Mouse (Mus musculus) thymus, adult 2 months (tissue): ENCODE measurements at regions not wholly inside any gene's neighbourhood (a gene's known extent, or its start where the extent isn't known, plus 50 kb on each side); places are given as distances from the start of the nearest gene placed in this dataset.

Experiments
- DNase-seq: peaks from one replicate; pipeline ENCODE4 v3.0.0; 2021
- H3K27ac ChIP-seq: fragments of 200-500 bp; 2 replicates; pipeline ENCODE4 v1.5.1; 2012; ENCODE audit warnings: low read length, control low read depth; ENCODE audit not compliant: control insufficient read depth, insufficient read depth
- H3K27me3 ChIP-seq: fragments of 200-500 bp; 2 replicates; pipeline ENCODE4 v1.6.1; 2012; ENCODE audit warnings: mild to moderate bottlenecking, low read length, moderate library complexity, mixed read lengths; ENCODE audit not compliant: control insufficient read depth, insufficient read depth
- H3K36me3 ChIP-seq: fragments of 200-500 bp; 2 replicates; pipeline ENCODE4 v1.6.1; 2012; ENCODE audit warnings: mild to moderate bottlenecking, low read length, moderate library complexity; ENCODE audit not compliant: control insufficient read depth, insufficient read depth
- H3K4me1 ChIP-seq: fragments of 200-500 bp; replicated peaks from 2 replicates; pipeline ENCODE4 v1.6.1; 2012; ENCODE audit warnings: low read length; ENCODE audit not compliant: control insufficient read depth, insufficient read depth
- H3K4me3 ChIP-seq: fragments of 200-500 bp; 2 replicates; pipeline ENCODE4 v1.5.1; 2012; ENCODE audit warnings: mild to moderate bottlenecking, low read length, control low read depth, moderate library complexity; ENCODE audit not compliant: control insufficient read depth, insufficient read depth
- CTCF ChIP-seq: fragments of 200-500 bp; IDR thresholded peaks from 2 replicates; pipeline ENCODE4 v1.5.1; 2012; ENCODE audit warnings: mild to moderate bottlenecking, control low read depth, low read length, moderate library complexity, borderline replicate concordance; ENCODE audit not compliant: control insufficient read depth, poor library complexity, insufficient read depth; ENCODE audit errors: extremely low read depth
- POLR2A ChIP-seq: fragments of 200-500 bp; IDR thresholded peaks from 2 replicates; pipeline ENCODE4 v1.6.1; 2012; ENCODE audit warnings: mild to moderate bottlenecking, low read length, control low read depth, moderate library complexity; ENCODE audit not compliant: control insufficient read depth, poor library complexity, insufficient read depth; ENCODE audit errors: extremely low read depth
- WGBS: fragments of 180-500 bp; shearing (Covaris S2); methylation state at CpG from one replicate; pipeline ENCODE4 v1.1.7; 2018; 5-methylcytosine and 5-hydroxymethylcytosine counted together

- H3K27me3 ChIP-seq = peaks cover 9% of the 10 kb centered on the region
- H3K36me3 ChIP-seq = no peaks in the 10 kb centered on the region
- no peak overlapping the region for H3K4me3 ChIP-seq
- no peak overlapping the region for H3K27ac ChIP-seq
- no peaks in the 10 kb centered on the region for H3K4me1 ChIP-seq
- DNase-seq = peak; percentile 9
- WGBS = 1% methylated on average over 24 of the region's 24 CpGs
- TF ChIP-seq POLR2A (no peak), CTCF (no peak)
Observed at GRCm38 (mm10) chr13:116711866-116712593, 313.3 kb downstream of the Parp8 start.

DNA sequence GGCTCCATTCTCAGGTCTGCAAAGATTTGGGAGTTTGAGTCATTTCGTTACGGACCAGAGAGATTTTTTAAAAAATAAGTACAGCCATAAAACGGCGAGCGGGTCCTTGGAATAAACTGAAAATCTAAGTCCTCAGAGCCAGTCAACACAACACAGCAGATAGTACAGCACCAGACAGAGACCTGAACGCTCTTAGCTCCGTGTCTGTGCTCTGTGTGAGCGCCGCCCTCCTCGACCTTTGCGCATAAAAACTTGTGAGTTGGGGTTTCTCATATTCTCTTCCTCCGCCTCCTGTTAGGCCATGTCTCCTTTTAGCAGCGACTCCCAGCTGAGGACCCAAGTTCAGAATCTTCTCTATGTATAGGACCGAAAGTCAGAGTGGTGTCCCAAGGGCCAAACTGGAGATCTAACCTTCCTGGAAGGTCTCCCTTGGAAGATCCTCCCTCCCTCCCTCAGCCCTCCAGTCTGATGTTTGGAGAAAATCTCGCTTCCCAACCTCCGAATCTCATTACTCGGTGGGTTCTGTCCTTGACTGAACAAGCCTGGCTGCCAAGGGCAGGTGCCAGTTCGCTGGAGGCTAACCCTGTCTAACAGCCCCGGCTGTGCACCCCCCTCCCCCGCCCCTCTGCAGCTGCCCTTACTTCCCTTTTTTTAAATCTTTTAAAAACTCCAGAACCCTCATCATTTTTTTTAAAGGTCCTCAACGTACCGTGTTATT, 314.0 kb downstream of the Parp8 start:
- DNase-seq = no peak
- peaks cover 11% of the 10 kb centered on the region for H3K27me3 ChIP-seq
- 5% methylated on average over 22 of the region's 22 CpGs for WGBS
- H3K4me1 ChIP-seq = no peaks in the 10 kb centered on the region
- no peak overlapping the region for H3K27ac ChIP-seq
- no peak overlapping the region for H3K4me3 ChIP-seq
- H3K36me3 ChIP-seq = no peaks in the 10 kb centered on the region
- no peak for TF ChIP-seq POLR2A
- no peak for TF ChIP-seq CTCF

GRCm38 (mm10) chr13:116709671-116710070, 315.7 kb downstream of the Parp8 start:
- TF ChIP-seq CTCF (no peak), POLR2A (no peak)
- DNase-seq = no peak
- H3K27me3 ChIP-seq = peaks cover 16% of the 10 kb centered on the region

DNA sequence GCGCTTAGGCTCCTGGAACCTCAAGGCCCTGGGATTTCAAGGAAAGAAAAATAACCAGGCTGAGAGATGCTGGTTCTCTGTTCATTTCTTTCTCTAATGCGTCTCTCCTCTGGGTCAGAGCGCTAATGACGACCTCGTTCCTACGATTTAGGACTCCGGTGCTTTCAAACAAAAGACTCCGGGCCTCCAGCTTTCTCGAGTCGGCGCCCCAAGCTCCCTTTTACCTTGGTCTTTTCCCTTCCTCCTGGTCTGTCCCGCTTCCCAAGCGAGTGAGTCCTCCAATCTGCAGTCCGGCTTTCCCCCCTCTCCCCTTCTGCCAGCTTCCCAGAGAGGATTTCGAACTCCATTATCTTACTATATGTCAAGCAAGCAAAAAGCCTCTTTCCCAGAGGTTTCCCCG, 316.5 kb downstream of the Parp8 start:
- DNase-seq = no peak
- no peak overlapping the region for H3K27ac ChIP-seq
- no peaks in the 10 kb centered on the region for H3K36me3 ChIP-seq
- H3K4me1 ChIP-seq = no peaks in the 10 kb centered on the region
- H3K4me3 ChIP-seq = no peak overlapping the region
- TF ChIP-seq POLR2A = no peak
- TF ChIP-seq CTCF = no peak
- H3K27me3 ChIP-seq = peaks cover 16% of the 10 kb centered on the region
- WGBS = 11% methylated on average over 16 of the region's 16 CpGs

More at GRCm38 (mm10) chr13:116709671-116710070, 315.7 kb downstream of the Parp8 start:
- H3K36me3 ChIP-seq = no peaks in the 10 kb centered on the region
- no peak overlapping the region for H3K4me3 ChIP-seq
- H3K27ac ChIP-seq = no peak overlapping the region
- WGBS = 43% methylated on average over 7 of the region's 7 CpGs
- no peaks in the 10 kb centered on the region for H3K4me1 ChIP-seq

DNA sequence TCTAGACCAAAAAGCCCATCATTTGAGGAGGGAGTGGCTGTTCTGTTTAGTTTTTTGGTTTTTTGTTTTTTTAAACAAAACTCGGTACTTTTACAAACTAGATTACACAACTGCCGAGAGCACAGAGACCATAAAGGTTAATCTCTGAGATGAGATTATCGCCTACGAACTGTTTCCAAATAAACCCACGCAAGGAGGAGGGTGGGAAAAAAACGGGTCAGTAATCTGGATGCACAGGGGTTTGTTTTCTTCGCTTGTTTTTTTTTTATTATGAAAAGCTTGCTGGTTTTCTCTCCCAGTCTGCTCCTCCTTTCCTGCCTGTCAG, 316.9 kb downstream of the Parp8 start:
- H3K4me3 ChIP-seq = no peak overlapping the region
- H3K27me3 ChIP-seq = peaks cover 16% of the 10 kb centered on the region
- H3K4me1 ChIP-seq = no peaks in the 10 kb centered on the region
- H3K36me3 ChIP-seq = no peaks in the 10 kb centered on the region
- TF ChIP-seq POLR2A (no peak), CTCF (no peak)
- WGBS = 7% methylated on average over 7 of the region's 7 CpGs
- no peak overlapping the region for H3K27ac ChIP-seq
- DNase-seq = no peak

- WGBS = 8% methylated on average over 20 of the region's 20 CpGs
- DNase-seq = no peak
- no peak overlapping the region for H3K27ac ChIP-seq
- TF ChIP-seq CTCF (no peak), POLR2A (no peak)
- no peaks in the 10 kb centered on the region for H3K4me1 ChIP-seq
- no peak overlapping the region for H3K4me3 ChIP-seq
- H3K36me3 ChIP-seq = no peaks in the 10 kb centered on the region
- H3K27me3 ChIP-seq = peaks cover 16% of the 10 kb centered on the region
Observed at GRCm38 (mm10) chr13:116707621-116708455, 317.5 kb downstream of the Parp8 start.
